Mouse (Mus musculus): ENCODE data around the gene Ift27. TPM values are rescaled to one million over a fixed set of nuclear protein-coding genes. Genes with fewer than 3 reads are reported as not detected.

Ift27 gene
- total and polyA plus RNA-seq, 3 experiments: 15.4 to 97.5 (median 15.7) TPM

GRCm38 (mm10) chr15:78185609-78186008 lies 11.7 kb upstream of the Ift27 start:
- H3K4me3 ChIP-seq (ENCODE audit: low read depth, low read length): no peak overlapping the region
- no peaks in the 10 kb centered on the region for H3K36me3 ChIP-seq (replicated peaks)
- H3K27me3 ChIP-seq (ENCODE audit: insufficient read depth, low read length): peaks cover 31% of the 10 kb centered on the region
- ATAC-seq (ENCODE audit: extremely low read depth, insufficient number of reproducible peaks, low FRiP score, poor library complexity, severe bottlenecking) (no peak), DNase-seq (ENCODE audit: low spot score) (no peak)
- no peaks in the 10 kb centered on the region for H3K9me3 ChIP-seq (replicated peaks)
- TF ChIP-seq TAL1 (conservative IDR thresholded peaks at IDR 0.05; ENCODE audit: low read depth, low read length) (no peak), CTCF (IDR thresholded peaks at IDR 0.05; ENCODE audit: low read depth, low read length) (no peak), GATA1 (IDR thresholded peaks at IDR 0.05; ENCODE audit: borderline replicate concordance, low read length) (no peak), POLR2AphosphoS5 (IDR thresholded peaks at IDR 0.05; ENCODE audit: insufficient replicate concordance, low read depth, low read length) (no peak), GATA2 (IDR thresholded peaks at IDR 0.05; ENCODE audit: borderline replicate concordance, low read depth, low read length) (no peak)
- no peaks in the 10 kb centered on the region for H3K4me1 ChIP-seq (ENCODE audit: insufficient read depth, low read depth, low read length)

- H3K9me3 ChIP-seq (replicated peaks): no peaks in the 10 kb centered on the region
- TF ChIP-seq GATA2 (IDR thresholded peaks at IDR 0.05; ENCODE audit: borderline replicate concordance, low read depth, low read length) (no peak), POLR2AphosphoS5 (IDR thresholded peaks at IDR 0.05; ENCODE audit: insufficient replicate concordance, low read depth, low read length) (no peak), GATA1 (IDR thresholded peaks at IDR 0.05; ENCODE audit: borderline replicate concordance, low read length) (no peak), TAL1 (conservative IDR thresholded peaks at IDR 0.05; ENCODE audit: low read depth, low read length) (no peak), CTCF (IDR thresholded peaks at IDR 0.05; ENCODE audit: low read depth, low read length) (no peak)
- peaks cover 31% of the 10 kb centered on the region for H3K27me3 ChIP-seq (ENCODE audit: insufficient read depth, low read length)
- no peaks in the 10 kb centered on the region for H3K4me1 ChIP-seq (ENCODE audit: insufficient read depth, low read depth, low read length)
- H3K36me3 ChIP-seq (replicated peaks): no peaks in the 10 kb centered on the region
- no peak for ATAC-seq (ENCODE audit: extremely low read depth, insufficient number of reproducible peaks, low FRiP score, poor library complexity, severe bottlenecking)
- no peak for DNase-seq (ENCODE audit: low spot score)
- no peak overlapping the region for H3K4me3 ChIP-seq (ENCODE audit: low read depth, low read length)
Observed at GRCm38 (mm10) chr15:78184855-78185254, 10.9 kb upstream of the Ift27 start.

- peaks cover 37% of the 10 kb centered on the region for H3K27me3 ChIP-seq (ENCODE audit: insufficient read depth, low read length)
- no peak overlapping the region for H3K4me3 ChIP-seq (ENCODE audit: low read depth, low read length)
Observed at GRCm38 (mm10) chr15:78181701-78182405, 7.9 kb upstream of the Ift27 start.

GRCm38 (mm10) chr15:78179775-78180174 lies 5.9 kb upstream of the Ift27 start:
- DNase-seq (ENCODE audit: low spot score) (no peak), ATAC-seq (ENCODE audit: extremely low read depth, insufficient number of reproducible peaks, low FRiP score, poor library complexity, severe bottlenecking) (no peak)
- peaks cover 21% of the 10 kb centered on the region for H3K4me1 ChIP-seq (ENCODE audit: insufficient read depth, low read depth, low read length)
- H3K4me3 ChIP-seq (ENCODE audit: low read depth, low read length): no peak overlapping the region
- no peaks in the 10 kb centered on the region for H3K9me3 ChIP-seq (replicated peaks)
- no peak for TF ChIP-seq GATA1 (IDR thresholded peaks at IDR 0.05; ENCODE audit: borderline replicate concordance, low read length)
- H3K36me3 ChIP-seq (replicated peaks): no peaks in the 10 kb centered on the region
- peaks cover 37% of the 10 kb centered on the region for H3K27me3 ChIP-seq (ENCODE audit: insufficient read depth, low read length)

More at GRCm38 (mm10) chr15:78181701-78182405, 7.9 kb upstream of the Ift27 start:
- H3K9me3 ChIP-seq (replicated peaks): no peaks in the 10 kb centered on the region
- no peak for TF ChIP-seq GATA2 (IDR thresholded peaks at IDR 0.05; ENCODE audit: borderline replicate concordance, low read depth, low read length)
- no peak for TF ChIP-seq POLR2AphosphoS5 (IDR thresholded peaks at IDR 0.05; ENCODE audit: insufficient replicate concordance, low read depth, low read length)
- TF ChIP-seq GATA1 (IDR thresholded peaks at IDR 0.05; ENCODE audit: borderline replicate concordance, low read length): no peak
- no peak for TF ChIP-seq TAL1 (conservative IDR thresholded peaks at IDR 0.05; ENCODE audit: low read depth, low read length)
- TF ChIP-seq CTCF (IDR thresholded peaks at IDR 0.05; ENCODE audit: low read depth, low read length): no peak
- DNase-seq (ENCODE audit: low spot score) (no peak), ATAC-seq (ENCODE audit: extremely low read depth, insufficient number of reproducible peaks, low FRiP score, poor library complexity, severe bottlenecking) (no peak)
- no peaks in the 10 kb centered on the region for H3K36me3 ChIP-seq (replicated peaks)
- H3K4me1 ChIP-seq (ENCODE audit: insufficient read depth, low read depth, low read length): peaks cover 9% of the 10 kb centered on the region

- Histone ChIP-seq H3K4me1 (ENCODE audit: insufficient read depth, low read depth, low read length) (peaks cover 30% of the 10 kb centered on the region), H3K9me3 (replicated peaks) (no peaks in the 10 kb centered on the region), H3K27me3 (ENCODE audit: insufficient read depth, low read length) (peaks cover 34% of the 10 kb centered on the region), H3K4me3 (ENCODE audit: low read depth, low read length) (no peak overlapping the region), H3K36me3 (replicated peaks) (no peaks in the 10 kb centered on the region)
- no peak for TF ChIP-seq GATA2 (IDR thresholded peaks at IDR 0.05; ENCODE audit: borderline replicate concordance, low read depth, low read length)
- TF ChIP-seq CTCF (IDR thresholded peaks at IDR 0.05; ENCODE audit: low read depth, low read length): peak; percentile 95
- DNase-seq (ENCODE audit: low spot score): peak; percentile 71
- ATAC-seq (ENCODE audit: extremely low read depth, insufficient number of reproducible peaks, low FRiP score, poor library complexity, severe bottlenecking): no peak
Observed at GRCm38 (mm10) chr15:78178397-78178796, 4.5 kb upstream of the Ift27 start.

DNA sequence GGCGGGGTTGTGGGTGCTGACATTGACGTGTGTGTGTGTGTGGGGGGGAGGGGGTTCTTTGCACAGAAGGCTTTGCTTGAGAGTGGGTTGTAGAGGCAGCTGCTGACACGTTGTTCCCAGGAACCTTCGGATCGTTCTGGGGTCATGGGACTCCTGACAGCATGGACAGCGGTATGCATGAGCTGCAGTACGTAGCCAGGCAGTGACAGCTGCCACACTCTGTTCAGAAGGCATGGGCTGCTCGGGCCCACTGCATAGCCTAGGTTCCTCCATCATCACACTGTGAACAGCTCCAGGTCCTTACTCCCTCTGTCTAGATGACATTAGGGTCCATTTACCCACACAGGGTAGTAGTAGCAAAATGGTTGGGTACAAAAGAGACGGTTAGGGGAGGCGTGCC lies 3.4 kb upstream of the Ift27 start:
- ATAC-seq (ENCODE audit: extremely low read depth, insufficient number of reproducible peaks, low FRiP score, poor library complexity, severe bottlenecking) (no peak), DNase-seq (ENCODE audit: low spot score) (no peak)
- peaks cover 5% of the 10 kb centered on the region for H3K36me3 ChIP-seq (replicated peaks)
- no peaks in the 10 kb centered on the region for H3K9me3 ChIP-seq (replicated peaks)
- H3K27me3 ChIP-seq (ENCODE audit: insufficient read depth, low read length): peaks cover 28% of the 10 kb centered on the region
- H3K4me3 ChIP-seq (ENCODE audit: low read depth, low read length): no peak overlapping the region
- TF ChIP-seq GATA2 (IDR thresholded peaks at IDR 0.05; ENCODE audit: borderline replicate concordance, low read depth, low read length): no peak
- TF ChIP-seq CTCF (IDR thresholded peaks at IDR 0.05; ENCODE audit: low read depth, low read length): no peak
- no peak for TF ChIP-seq TAL1 (conservative IDR thresholded peaks at IDR 0.05; ENCODE audit: low read depth, low read length)
- TF ChIP-seq POLR2AphosphoS5 (IDR thresholded peaks at IDR 0.05; ENCODE audit: insufficient replicate concordance, low read depth, low read length): no peak
- no peak for TF ChIP-seq GATA1 (IDR thresholded peaks at IDR 0.05; ENCODE audit: borderline replicate concordance, low read length)
- H3K4me1 ChIP-seq (ENCODE audit: insufficient read depth, low read depth, low read length): peaks cover 42% of the 10 kb centered on the region

Data from G1E (cell line).